In the genomic region with DNA sequence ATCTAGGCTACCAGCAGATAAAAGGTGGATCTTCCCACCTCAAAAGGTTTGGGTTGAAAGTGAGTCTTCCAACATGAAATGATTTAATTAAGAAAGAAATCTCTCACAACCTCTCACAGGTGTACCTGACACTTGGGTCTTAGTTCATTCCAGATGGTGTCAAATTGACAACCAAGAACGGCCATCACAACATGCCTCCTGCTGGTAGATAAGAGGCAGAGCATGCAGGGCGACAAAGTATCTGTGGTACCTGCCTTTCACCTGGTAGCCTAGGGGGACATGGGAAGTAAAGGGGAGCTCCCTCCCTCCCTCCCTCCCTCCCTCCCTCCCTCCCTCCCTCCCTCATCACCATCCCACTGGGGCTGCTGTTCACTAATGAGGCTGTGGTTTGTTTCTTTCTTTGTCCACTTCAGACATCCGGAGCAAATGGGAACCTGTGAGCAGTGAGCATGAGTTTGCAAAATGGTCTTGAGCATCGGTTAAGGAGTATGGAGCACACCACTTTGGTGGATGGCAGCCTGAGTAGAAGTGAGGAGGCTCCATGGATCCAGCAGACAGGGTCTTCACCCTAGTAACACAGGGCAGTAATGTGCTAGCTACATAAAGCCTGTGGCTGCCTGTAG, we compare ENCODE assay signal across 27 mouse cellular contexts. TPM values are rescaled to one million over a fixed set of nuclear protein-coding genes. Genes with fewer than 3 reads are reported as not detected.
DNase-seq lines count a peak whose midpoint lies in the region; ATAC-seq and TF ChIP-seq lines count a peak whose summit lies in the region.
"Had no signal": no experiment of that assay in that cellular context is flagged by ENCODE, and none has a peak within 500 bp of the region (broad histone marks: within the 10 kb centered on the region; RNA-seq: fewer than 3 reads in every experiment).

No protein-coding gene starts in this region.

- in situ Hi-C loops in CH12.LX (cut with MboI; ENCODE audit: low pct_ligation_motif_present, low pct_unique_long_range_greater_than_20kb, low sequenced_read_pairs) (no loop called here), Patski (cut with MboI; ENCODE audit: low pct_unique_long_range_greater_than_20kb) (no loop called here)

- TF ChIP-seq POLR2A in CH12.LX (IDR thresholded peaks at IDR 0.05; ENCODE audit: low read depth, low read length) = no peak

- H3K9me3 ChIP-seq in CH12.LX (replicated peaks; ENCODE audit: low read length) = no peaks in the 10 kb centered on the region
- H3K9me3 ChIP-seq: embryonic facial prominence, embryonic 15.5 days; heart, embryonic 13.5 days; limb, embryonic 12.5 days; liver, embryonic 13.5 days; megakaryocyte, embryonic 14.5 days had no signal

- H3K27ac ChIP-seq in left cerebral cortex, adult 2 months = no peak overlapping the region
- no peak overlapping the region for H3K27ac ChIP-seq in CH12.LX (ENCODE audit: insufficient read depth, low read depth)
- H3K27ac ChIP-seq: embryonic facial prominence, embryonic 15.5 days; heart, embryonic 13.5 days; limb, embryonic 12.5 days; liver, embryonic 13.5 days had no signal

- POLR2A ChIA-PET in Patski (lab: Charles Lee) = interaction anchor here (1.2 kb wide), 1 partner anchor 17 kb away, joined by 4 read pairs; no protein-coding TSS in a partner anchor

- no peak overlapping the region for H3K9ac ChIP-seq in CH12.LX (ENCODE audit: insufficient read depth, low read depth)
- H3K9ac ChIP-seq: embryonic facial prominence, embryonic 15.5 days; heart, embryonic 13.5 days; limb, embryonic 12.5 days; liver, embryonic 13.5 days had no signal

- CTCF ChIA-PET in Patski (lab: Charles Lee) = interaction anchor here (0.8 to 1.9 kb wide), 3 partner anchors 9 to 55 kb away, joined by 3 to 5 read pairs (median 3); no protein-coding TSS in a partner anchor

- H3K27me3 ChIP-seq in CH12.LX (replicated peaks) (peaks cover 87% of the 10 kb centered on the region), Patski (no peaks in the 10 kb centered on the region)
- H3K27me3 ChIP-seq: embryonic facial prominence, embryonic 15.5 days; limb, embryonic 12.5 days; liver, embryonic 13.5 days had no signal

- TF ChIP-seq CTCF in left cerebral cortex, adult 2 months (IDR thresholded peaks at IDR 0.05) = peak; percentile 8; the same call in 1 of the 2 replicates
- peak in 1 of 2 experiments; percentile 57; a peak in 2 of 4 replicates for TF ChIP-seq CTCF in CH12.LX (conservative IDR thresholded peaks at IDR 0.05 in 1 of 2, IDR thresholded peaks at IDR 0.05 in 1 of 2; ENCODE audit: low read depth in 2 of 2, low read length in 2 of 2)
- TF ChIP-seq CTCF in Patski (IDR thresholded peaks at IDR 0.05) = peak; percentile 21

- no peak for ATAC-seq in Patski
- peak; percentile 60 to 76 for ATAC-seq in hematopoietic stem cell, adult 5-6 weeks (replicated peaks in 1 of 2; ENCODE audit: insufficient read depth in 1 of 2, low FRiP score in 2 of 2, low TSS enrichment in 1 of 2, low read depth in 1 of 2, poor library complexity in 2 of 2, severe bottlenecking in 2 of 2)
- ATAC-seq in activated CD4-positive, CD25-positive, alpha-beta regulatory T cell, adult 4 months = no peak
- ATAC-seq: CD4-positive, CD25-positive, alpha-beta regulatory T cell, adult 4 months; hindbrain, embryonic 16.5 days had no signal

- no peak for TF ChIP-seq EP300 in CH12.LX (IDR thresholded peaks at IDR 0.05; ENCODE audit: low read length)

- no peak overlapping the region for H3K4me2 ChIP-seq in CH12.LX (ENCODE audit: insufficient read depth, low read depth, poor library complexity, severe bottlenecking)
- H3K4me2 ChIP-seq: embryonic facial prominence, embryonic 15.5 days; heart, embryonic 13.5 days; limb, embryonic 12.5 days; liver, embryonic 13.5 days had no signal

- intact Hi-C loops in left cerebral cortex, adult 2 months (cut with DNase I) = no loop called here
- intact Hi-C loops in left cerebral cortex, postnatal 14 days (cut with DNase I) = no loop called here

- H3K4me1 ChIP-seq in CH12.LX (ENCODE audit: control insufficient read depth in 1 of 2, insufficient read depth in 2 of 2) = no peaks in the 10 kb centered on the region
- H3K4me1 ChIP-seq: embryonic facial prominence, embryonic 15.5 days; heart, embryonic 13.5 days; limb, embryonic 12.5 days; liver, embryonic 13.5 days; megakaryocyte, embryonic 14.5 days had no signal

- TF ChIP-seq RAD21 in CH12.LX (IDR thresholded peaks at IDR 0.05; ENCODE audit: low read depth, low read length) = peak; percentile 39

- no peak for DNase-seq in left cerebral cortex, adult 2 months (ENCODE audit: extremely low spot score in 1 of 2, low spot score in 2 of 2)
- DNase-seq in left cerebral cortex, postnatal 14 days (ENCODE audit: low spot score in 2 of 2) = no peak
- peak; percentile 6 for DNase-seq in CH12.LX (ENCODE audit: extremely low read depth)
- DNase-seq in Patski (ENCODE audit: low read depth, low spot score) = no peak
- no peak for DNase-seq in B cell, adult 2 months
- DNase-seq: adrenal gland, postnatal 10 days; cerebellum, postnatal 10 days; embryo, embryonic 11 days; heart, adult 11 months; heart, postnatal 36 days; kidney, adult 11 months; kidney, postnatal 25 days; layer of hippocampus, adult 9-11 months; liver, embryonic 13.5 days; lung, postnatal 10 days; midbrain, embryonic 14.5 days; right cerebral cortex, postnatal 25 days; thymus, adult 2 months had no signal

- H3K36me3 ChIP-seq in CH12.LX (replicated peaks in 1 of 2; ENCODE audit: control insufficient read depth in 1 of 2, insufficient read depth in 1 of 2, low read length in 1 of 2) = no peaks in the 10 kb centered on the region
- H3K36me3 ChIP-seq: embryonic facial prominence, embryonic 15.5 days; heart, embryonic 13.5 days; limb, embryonic 12.5 days; liver, embryonic 13.5 days had no signal

- dilution Hi-C loops in CH12.LX (cut with MboI; ENCODE audit: extremely low pct_ligation_motif_present, extremely low pct_unique_long_range_greater_than_20kb, low sequenced_read_pairs) = no loop called here

- H3K79me2 ChIP-seq in CH12.LX (replicated peaks; ENCODE audit: control insufficient read depth, extremely low read depth, insufficient read depth, poor library complexity, severe bottlenecking) = no peaks in the 10 kb centered on the region

- H3K4me3 ChIP-seq in left cerebral cortex, adult 2 months = no peak overlapping the region
- no peak overlapping the region for H3K4me3 ChIP-seq in CH12.LX (replicated peaks in 1 of 3; ENCODE audit: low read depth in 2 of 3, low read length in 2 of 3, poor library complexity in 1 of 3)
- H3K4me3 ChIP-seq: embryonic facial prominence, embryonic 15.5 days; heart, embryonic 13.5 days; limb, embryonic 12.5 days; liver, embryonic 13.5 days; megakaryocyte, embryonic 14.5 days had no signal

TF ChIP-seq in CH12.LX, 34 proteins besides CTCF, POLR2A, EP300 and RAD21:
- TF ChIP-seq SMC3 (IDR thresholded peaks at IDR 0.05; ENCODE audit: low read depth, low read length) (peak; percentile 62), TCF12 (IDR thresholded peaks at IDR 0.05; ENCODE audit: low read depth, low read length) (no peak)
TF ChIP-seq in CH12.LX: peak in this region for 1.

RNA-seq across cellular contexts. Expression of a gene that starts 11.1 kb away (rescaled TPM):
- total RNA-seq in left cerebral cortex, adult 2 months (2021) = 10 to 100 TPM; 60.0 to 62.0 TPM
- total RNA-seq in left cerebral cortex, postnatal 14 days (2021) = 10 to 100 TPM; 33.6 to 40.8 TPM
- not detected in 2 replicates for total RNA-seq in CH12.LX (2012; rRNA removed)
- not detected in 2 replicates for total RNA-seq in CH12.LX (2014; rRNA removed)
- not detected in 2 replicates for polyA plus RNA-seq in CH12.LX (2012; ENCODE audit: insufficient read length, low read depth)
- 8.3 TPM for polyA plus RNA-seq in Patski (2021)
- 1.2 and 1.6 TPM in 2 replicates for total RNA-seq in hematopoietic stem cell, adult 5-6 weeks (2017)
- not detected for polyA plus RNA-seq in activated CD4-positive, CD25-positive, alpha-beta regulatory T cell, adult 4 months (2017; shearing (Covaris generic))
- total RNA-seq: MEL had no signal

Comparison
In these comparisons a context has a peak if more than half of its experiments do, and no peak if none do; other contexts are left out.
1. ATAC-seq: peak in hematopoietic stem cell, adult 5-6 weeks (2 of 2); none in Patski (single experiment) and activated CD4-positive, CD25-positive, alpha-beta regulatory T cell, adult 4 months (single experiment).
2. RNA of a gene that starts 11.1 kb away (total RNA-seq): 60.0 to 62.0 TPM in left cerebral cortex, adult 2 months and 33.6 to 40.8 TPM in left cerebral cortex, postnatal 14 days; 1.2 to 1.6 TPM in hematopoietic stem cell, adult 5-6 weeks and not detected in CH12.LX; every median in the first group is over 10 times any median in the second.